Mouse (Mus musculus) heart, postnatal 25 days (tissue): ENCODE results near the gene Sorbs2. TPM values are rescaled to one million over a fixed set of nuclear protein-coding genes. Genes with fewer than 3 reads are reported as not detected.

Experiments
- total RNA-seq, 2 experiments: library from RNA; stranded (reverse); gene quantifications; 2 replicates each; pipeline ENCODE4 v1.2.3; 2021

Gene Sorbs2
- total RNA-seq, 2 experiments from 2014 or later = 572 to 611 TPM

Other genes with a start within 250 kb of the Sorbs2 start
- not detected for gene F11, start 245.8 kb upstream of the Sorbs2 start, total RNA-seq
- gene Klkb1, start 212.9 kb upstream of the Sorbs2 start, total RNA-seq = not detected
- gene Gm45753, start 199.3 kb upstream of the Sorbs2 start, total RNA-seq = not detected
- gene Cyp4v3, start 174.6 kb upstream of the Sorbs2 start, total RNA-seq = 1 to 10 TPM; 1.9 to 2.1 TPM
- gene Fam149a, start 125.5 kb upstream of the Sorbs2 start, total RNA-seq = 1 to 10 TPM; 3.2 to 4.1 TPM
- gene Tlr3, start 96.7 kb upstream of the Sorbs2 start, total RNA-seq = 1 to 10 TPM; 7.0 to 7.3 TPM